Mouse (Mus musculus): Measurements from ENCODE around the gene Rmnd5a. TPM values are rescaled to one million over a fixed set of nuclear protein-coding genes. Genes with fewer than 3 reads are reported as not detected.

Rmnd5a gene
- total RNA-seq, 2 experiments from 2014 or later = 65.8 to 72.8 TPM

Other genes starting within 250 kb of the Rmnd5a start
- gene Fabp1, start 240.8 kb downstream of the Rmnd5a start, total RNA-seq (2021) = not detected
- gene Krcc1, start 169.0 kb downstream of the Rmnd5a start, total RNA-seq (2021) = 10 to 100 TPM; 54.6 to 54.9 TPM
- gene Smyd1, start 118.4 kb downstream of the Rmnd5a start, total RNA-seq (2021) = 100 to 1,000 TPM; 375 to 394 TPM
- not detected for gene Cd8b1, start 117.8 kb downstream of the Rmnd5a start, total RNA-seq (2021)
- under 1 TPM in 1 of 2 experiments, not detected in 1; 0.13 TPM for gene Cd8a, start 67.2 kb downstream of the Rmnd5a start, total RNA-seq (2021)
- 10 to 100 TPM; 21.7 to 26.1 TPM for gene Rnf103, start 53.3 kb upstream of the Rmnd5a start, total RNA-seq (2021)
- 10 to 100 TPM; 47.2 to 51.2 TPM for gene Chmp3, start 103.2 kb upstream of the Rmnd5a start, total RNA-seq (2021)
- gene Kdm3a, start 192.4 kb upstream of the Rmnd5a start, total RNA-seq (2021) = 10 to 100 TPM; 16.4 to 20.9 TPM